Mouse (Mus musculus) heart, adult 2 months (tissue): Measurements from ENCODE around the gene Spata32.

Source experiments
- CTCF ChIP-seq: fragments of 200-600 bp; IDR thresholded peaks from 2 replicates; pipeline ENCODE4 v1.8.1; 2022; ENCODE audit warnings: antibody characterized with exemption, mild to moderate bottlenecking, moderate library complexity
- POLR2A ChIP-seq: fragments of 200-500 bp; IDR thresholded peaks from 2 replicates; pipeline ENCODE4 v1.6.1; 2011; ENCODE audit warnings: mild to moderate bottlenecking, low read depth, low read length, control low read depth; ENCODE audit not compliant: insufficient read depth

DNA sequence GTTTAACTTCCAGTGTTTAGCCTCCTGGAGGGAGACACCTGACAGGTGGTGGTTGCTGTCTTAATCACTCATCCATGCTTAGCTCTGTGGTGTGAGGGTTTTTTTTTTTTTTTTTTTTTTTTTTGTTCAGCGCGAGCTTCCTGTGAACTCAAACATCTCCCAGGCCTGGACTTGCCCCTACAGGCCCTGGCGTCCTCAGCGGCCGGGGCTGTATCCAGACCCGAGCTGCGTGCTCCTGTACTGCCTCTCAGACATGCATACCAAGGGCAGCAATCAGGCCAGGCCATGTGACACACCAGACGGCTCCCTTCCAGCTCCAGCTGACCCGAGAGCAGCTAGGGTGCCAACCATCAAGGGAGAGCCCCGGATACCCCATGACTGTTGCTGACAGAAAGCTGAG, 18.7 kb upstream of the Spata32 start:
- TF ChIP-seq POLR2A: no peak
- TF ChIP-seq CTCF: no peak
